Mouse (Mus musculus) liver, embryonic 11.5 days (tissue): ENCODE measurements around the gene Srsf7. TPM values are rescaled to one million over a fixed set of nuclear protein-coding genes. Genes with fewer than 3 reads are reported as not detected.
A peak's percentile ranks its signal among the peaks of the same experiment; 100 is the strongest.

ENCODE experiments used
- ATAC-seq: fragments of 200-750 bp; cut with Nextera tagmentation; replicated peaks from 2 replicates; pipeline ENCODE4 v1.8.0; 2017; ENCODE audit warnings: moderate number of reproducible peaks, mild to moderate bottlenecking, moderate TSS enrichment, moderate library complexity; ENCODE audit not compliant: low FRiP score
- DNase-seq: peaks from one replicate; pipeline ENCODE4 v3.0.0-alpha.2; 2017; ENCODE audit warnings: low spot score
- H3K27ac ChIP-seq: fragments of 300-500 bp; sonication (generic); 2 replicates; pipeline ENCODE4 v1.5.1; 2014; ENCODE audit warnings: mild to moderate bottlenecking, low read depth, low read length, control low read depth
- H3K27me3 ChIP-seq: fragments of 300-500 bp; sonication (generic); replicated peaks from 2 replicates; pipeline ENCODE4 v1.6.1; 2014; ENCODE audit warnings: low read length, mixed read lengths; ENCODE audit not compliant: control insufficient read depth, insufficient read depth
- H3K36me3 ChIP-seq: fragments of 300-500 bp; sonication (generic); 2 replicates; pipeline ENCODE4 v1.6.1; 2014; ENCODE audit warnings: mild to moderate bottlenecking, low read length, moderate library complexity, mixed read lengths; ENCODE audit not compliant: control insufficient read depth, insufficient read depth
- H3K4me1 ChIP-seq: fragments of 300-500 bp; sonication (generic); replicated peaks from 2 replicates; pipeline ENCODE4 v1.6.1; 2014; ENCODE audit warnings: low read length, mixed read lengths; ENCODE audit not compliant: control insufficient read depth, insufficient read depth
- H3K4me2 ChIP-seq: fragments of 300-500 bp; sonication (generic); 2 replicates; pipeline ENCODE4 v1.6.1; 2014; ENCODE audit warnings: mild to moderate bottlenecking, control low read depth, moderate library complexity
- H3K4me3 ChIP-seq: fragments of 300-500 bp; sonication (generic); 2 replicates; pipeline ENCODE4 v1.5.1; 2014; ENCODE audit warnings: low read depth, low read length, control low read depth
- H3K9ac ChIP-seq: fragments of 300-500 bp; sonication (generic); 2 replicates; pipeline ENCODE4 v1.6.1; 2014; ENCODE audit warnings: low read depth, low read length, control low read depth
- H3K9me3 ChIP-seq: fragments of 300-500 bp; sonication (generic); 2 replicates; pipeline ENCODE4 v1.6.1; 2016; ENCODE audit warnings: low read length, inconsistent platforms, mixed read lengths; ENCODE audit not compliant: control insufficient read depth
- WGBS: fragments of 180-500 bp; shearing (Covaris S2); extraction: QIAGEN DNeasy Blood & Tissue Kit; methylation state at CpG from one replicate; pipeline ENCODE4 v1.1.7; 2014; 5-methylcytosine and 5-hydroxymethylcytosine counted together
- polyA plus RNA-seq: library from polyadenylated mRNA; unstranded; fragments of >200 nt; fragmentation: Nextera tagmentation; extraction: Ambion mirVana; gene quantifications from 2 replicates; pipeline ENCODE4 v1.2.1, GENCODE M21; 2014

The Srsf7 gene
- polyA plus RNA-seq, 1 experiment from 2014 or later, result 649 TPM

DNA sequence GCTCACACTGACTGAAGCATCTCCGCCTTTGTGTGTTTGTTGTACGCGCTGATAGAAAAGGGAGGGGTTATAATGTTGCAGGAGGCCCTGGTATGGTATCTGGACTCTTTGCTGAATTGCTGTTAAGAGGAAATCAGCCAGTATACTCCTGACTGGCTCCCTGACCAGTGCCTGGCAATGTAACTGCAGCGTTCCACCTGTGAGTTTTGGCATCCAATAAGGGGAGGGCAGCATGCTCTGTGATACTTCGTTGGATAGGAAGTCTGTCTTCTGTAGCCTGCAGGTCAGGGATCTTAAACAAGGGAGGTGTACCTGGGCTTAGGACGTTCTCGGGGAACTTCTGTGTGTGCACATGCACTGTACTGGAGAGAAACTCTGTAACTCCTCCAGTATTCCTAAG, 36.2 kb downstream of the Srsf7 start:
- H3K9me3 ChIP-seq, result no peaks in the 10 kb centered on the region
- ATAC-seq (no peak), DNase-seq (no peak)
- WGBS, result 86% methylated on average over 7 of the region's 7 CpGs
- H3K27me3 ChIP-seq, result no peaks in the 10 kb centered on the region
- H3K4me2 ChIP-seq, result no peak overlapping the region
- H3K27ac ChIP-seq, result no peak overlapping the region
- no peak overlapping the region for H3K9ac ChIP-seq
- no peaks in the 10 kb centered on the region for H3K36me3 ChIP-seq
- H3K4me1 ChIP-seq, result no peaks in the 10 kb centered on the region; the same call in 1 of the 2 replicates
- H3K4me3 ChIP-seq, result no peak overlapping the region

DNA sequence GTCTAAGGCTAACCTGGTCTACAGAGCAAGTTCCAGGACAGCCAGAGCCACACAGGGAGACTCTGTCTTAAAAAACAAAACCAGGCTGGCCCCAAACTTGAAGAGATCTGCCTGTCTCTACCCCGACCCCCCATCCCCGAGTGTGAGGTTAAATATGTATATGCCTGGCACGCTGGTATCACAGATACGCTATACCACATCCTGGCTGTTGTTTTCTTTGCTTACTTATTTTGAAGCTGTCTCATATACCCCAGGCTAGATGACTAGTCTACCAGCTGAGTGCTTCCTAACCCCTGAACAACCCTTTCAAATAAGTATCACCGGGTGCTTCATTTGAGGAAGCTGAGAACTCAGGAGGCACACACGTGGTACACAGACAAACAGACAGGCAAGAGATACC, 37.3 kb downstream of the Srsf7 start:
- no peak overlapping the region for H3K4me3 ChIP-seq
- no peaks in the 10 kb centered on the region for H3K36me3 ChIP-seq
- H3K9me3 ChIP-seq, result no peaks in the 10 kb centered on the region
- no peaks in the 10 kb centered on the region for H3K27me3 ChIP-seq
- no peak overlapping the region for H3K4me2 ChIP-seq
- DNase-seq, result no peak
- no peak overlapping the region for H3K9ac ChIP-seq
- H3K4me1 ChIP-seq, result no peaks in the 10 kb centered on the region; the same call in 1 of the 2 replicates
- WGBS, result 85% methylated on average over 6 of the region's 6 CpGs
- H3K27ac ChIP-seq, result no peak overlapping the region
- no peak for ATAC-seq

DNA sequence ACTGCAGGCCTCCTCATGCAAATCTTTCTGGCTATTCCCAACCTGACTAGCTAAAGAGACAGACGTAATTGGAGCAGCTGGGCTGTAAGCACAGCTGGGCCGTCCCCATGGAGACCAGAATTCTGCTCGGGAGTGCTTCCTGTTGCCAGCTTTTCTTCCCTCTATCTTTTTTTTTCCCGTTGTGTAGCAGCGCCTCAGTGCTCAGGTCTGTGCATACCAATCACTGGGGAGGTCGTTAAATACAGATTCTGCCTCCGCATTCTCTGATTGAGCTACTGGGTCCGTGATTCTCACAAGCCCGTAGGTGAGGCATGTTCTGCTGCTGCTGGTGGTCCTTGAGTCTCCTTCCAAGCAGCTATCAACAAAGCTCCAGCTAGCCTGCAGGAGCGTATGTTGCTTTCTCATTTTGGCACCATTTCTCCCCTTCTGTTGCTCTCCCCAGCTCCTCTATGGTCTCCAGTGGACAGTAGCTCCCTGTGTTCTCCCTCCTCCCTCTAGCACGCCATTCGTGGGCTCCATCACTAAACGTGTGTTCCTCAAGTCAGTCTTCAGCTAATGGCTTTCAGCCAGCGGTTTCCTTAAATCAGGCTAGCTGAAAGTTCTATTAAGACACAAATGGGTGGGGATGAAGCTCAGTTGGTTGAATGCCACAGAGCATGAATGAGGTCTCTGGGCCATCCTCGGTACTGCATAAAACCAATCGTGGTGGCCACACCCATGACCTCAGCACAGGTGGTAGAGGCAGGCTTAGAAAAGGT, 38.5 kb downstream of the Srsf7 start:
- 34% methylated on average over 16 of the region's 16 CpGs for WGBS
- H3K4me3 ChIP-seq, result no peak overlapping the region
- H3K9ac ChIP-seq, result no peak overlapping the region
- ATAC-seq (no peak), DNase-seq (no peak)
- H3K9me3 ChIP-seq, result no peaks in the 10 kb centered on the region
- peak overlapping the region; percentile 28 for H3K4me2 ChIP-seq
- no peaks in the 10 kb centered on the region for H3K36me3 ChIP-seq
- no peak overlapping the region for H3K27ac ChIP-seq
- H3K4me1 ChIP-seq, result no peaks in the 10 kb centered on the region; the same call in 1 of the 2 replicates
- H3K27me3 ChIP-seq, result no peaks in the 10 kb centered on the region

DNA sequence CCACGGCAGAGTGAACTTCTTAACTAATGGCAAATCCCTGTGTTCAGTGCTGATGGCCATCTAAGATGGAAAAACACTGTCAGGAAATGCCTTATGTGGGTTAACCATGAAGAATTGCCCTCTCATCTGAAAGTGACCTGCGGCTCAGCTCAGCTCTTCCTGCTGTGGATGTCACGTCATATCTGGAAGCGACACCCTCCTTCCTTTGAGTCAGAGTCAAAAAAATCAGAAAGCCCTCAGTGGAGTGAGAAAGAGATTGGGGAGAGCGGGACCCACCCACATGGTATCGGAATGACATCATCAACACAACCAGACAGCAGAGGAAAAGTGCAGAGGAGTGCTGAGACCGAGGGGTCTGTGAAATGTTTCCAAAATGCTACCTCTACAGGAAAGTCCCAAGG, 39.3 kb downstream of the Srsf7 start:
- WGBS, result 39% methylated on average over 7 of the region's 7 CpGs
- no peak for DNase-seq
- H3K36me3 ChIP-seq, result no peaks in the 10 kb centered on the region
- H3K9me3 ChIP-seq, result no peaks in the 10 kb centered on the region
- no peaks in the 10 kb centered on the region for H3K27me3 ChIP-seq
- no peak overlapping the region for H3K27ac ChIP-seq
- H3K4me1 ChIP-seq, result no peaks in the 10 kb centered on the region; the same call in 1 of the 2 replicates
- ATAC-seq, result no peak
- H3K4me2 ChIP-seq, result no peak overlapping the region
- H3K9ac ChIP-seq, result no peak overlapping the region
- no peak overlapping the region for H3K4me3 ChIP-seq

DNA sequence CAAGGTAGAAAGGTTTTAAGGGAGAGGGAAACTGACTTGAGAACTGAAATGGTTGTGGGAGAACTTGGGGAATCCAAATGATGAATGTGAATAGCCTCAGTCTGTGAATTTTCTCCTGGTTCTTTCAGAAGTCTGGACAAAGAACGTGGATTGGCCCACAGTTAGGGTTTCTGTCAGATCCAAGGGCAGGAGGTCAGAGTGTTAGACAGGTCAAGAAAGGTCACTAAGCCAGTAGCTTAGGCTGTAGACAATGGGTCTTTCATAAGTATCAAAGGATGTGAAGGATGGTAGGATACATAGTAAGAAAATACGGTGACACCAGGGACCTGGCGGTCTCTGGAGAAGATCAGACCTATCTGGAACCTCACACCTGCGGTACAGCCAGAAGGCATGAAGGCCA, 39.7 kb downstream of the Srsf7 start:
- ATAC-seq (no peak), DNase-seq (no peak)
- 76% methylated on average over 4 of the region's 4 CpGs for WGBS
- Histone ChIP-seq H3K4me1 (no peaks in the 10 kb centered on the region; the same call in 1 of the 2 replicates), H3K4me2 (no peak overlapping the region), H3K9ac (no peak overlapping the region), H3K9me3 (no peaks in the 10 kb centered on the region), H3K4me3 (no peak overlapping the region), H3K27me3 (no peaks in the 10 kb centered on the region), H3K27ac (no peak overlapping the region), H3K36me3 (no peaks in the 10 kb centered on the region)

DNA sequence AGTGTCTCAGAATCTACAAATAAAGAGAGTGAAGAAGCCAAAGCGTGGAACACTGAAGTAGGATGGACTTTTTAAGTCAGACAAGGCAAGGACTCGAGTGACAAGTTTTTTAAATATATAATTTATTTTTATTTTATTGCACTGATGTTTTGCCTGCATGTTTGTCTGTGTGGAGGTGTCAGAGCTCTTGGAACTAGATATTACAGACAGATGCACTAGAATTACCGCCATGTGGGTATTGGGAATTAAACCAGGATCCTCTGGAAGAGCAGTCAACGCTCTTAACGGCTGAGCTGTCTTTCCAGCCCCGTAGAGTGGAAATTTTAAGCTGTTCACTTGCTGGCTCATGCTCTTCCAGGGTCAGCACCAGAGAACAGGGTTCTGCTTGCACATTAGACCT, 40.8 kb downstream of the Srsf7 start:
- Histone ChIP-seq H3K9ac (no peak overlapping the region), H3K4me3 (no peak overlapping the region), H3K27me3 (no peaks in the 10 kb centered on the region), H3K4me2 (no peak overlapping the region), H3K36me3 (no peaks in the 10 kb centered on the region), H3K4me1 (no peaks in the 10 kb centered on the region; the same call in 1 of the 2 replicates), H3K9me3 (no peaks in the 10 kb centered on the region), H3K27ac (no peak overlapping the region)
- DNase-seq (no peak), ATAC-seq (no peak)
- WGBS, result 83% methylated on average over 6 of the region's 6 CpGs

DNA sequence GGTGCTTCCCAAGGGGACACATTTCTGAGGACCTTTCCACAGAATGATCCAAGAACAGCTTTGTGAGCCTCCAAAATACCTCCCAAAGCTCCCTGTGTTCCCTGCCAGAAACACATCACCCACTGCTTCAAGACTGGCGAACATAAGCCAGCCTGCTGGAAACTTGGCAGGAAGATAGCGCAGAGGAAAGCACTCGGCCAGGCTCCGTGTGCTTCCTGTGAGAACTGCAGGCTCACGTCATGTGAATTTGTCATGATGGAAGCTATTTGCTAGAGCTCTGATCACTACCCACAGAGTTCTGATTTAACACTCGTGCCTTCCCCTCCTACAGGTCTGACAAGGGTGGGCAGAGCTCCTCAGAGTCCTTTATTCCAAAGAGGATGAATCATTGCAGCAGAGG, 41.4 kb downstream of the Srsf7 start:
- Histone ChIP-seq H3K36me3 (no peaks in the 10 kb centered on the region), H3K27ac (no peak overlapping the region), H3K4me1 (no peaks in the 10 kb centered on the region; the same call in 1 of the 2 replicates), H3K9me3 (no peaks in the 10 kb centered on the region), H3K9ac (no peak overlapping the region), H3K4me3 (no peak overlapping the region), H3K27me3 (no peaks in the 10 kb centered on the region), H3K4me2 (no peak overlapping the region)
- ATAC-seq (no peak), DNase-seq (no peak)
- 68% methylated on average over 6 of the region's 6 CpGs for WGBS

DNA sequence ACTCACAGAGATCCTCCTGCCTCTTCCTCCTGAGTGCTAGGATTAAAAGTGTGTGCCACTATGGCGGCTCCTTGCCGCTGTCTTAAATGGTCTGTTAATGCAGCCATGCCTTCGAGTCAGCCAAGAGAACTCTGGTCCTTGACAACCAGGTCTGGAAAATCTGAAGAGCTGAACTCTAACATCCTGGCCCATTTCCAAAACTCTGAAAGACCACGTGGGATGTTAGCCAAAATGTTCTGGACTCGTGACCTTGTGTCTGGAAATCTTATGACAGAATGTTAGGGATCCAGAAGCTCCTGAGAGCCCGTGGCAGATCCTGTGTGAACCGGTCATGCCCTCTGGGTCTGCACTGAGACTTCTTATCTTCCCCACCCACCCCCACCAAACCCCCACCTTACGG, 43.1 kb downstream of the Srsf7 start:
- Histone ChIP-seq H3K4me2 (no peak overlapping the region), H3K27me3 (no peaks in the 10 kb centered on the region), H3K4me3 (no peak overlapping the region), H3K36me3 (no peaks in the 10 kb centered on the region), H3K27ac (no peak overlapping the region), H3K9ac (no peak overlapping the region), H3K9me3 (no peaks in the 10 kb centered on the region), H3K4me1 (no peaks in the 10 kb centered on the region; the same call in 1 of the 2 replicates)
- DNase-seq (no peak), ATAC-seq (no peak)
- 80% methylated on average over 8 of the region's 8 CpGs for WGBS

DNA sequence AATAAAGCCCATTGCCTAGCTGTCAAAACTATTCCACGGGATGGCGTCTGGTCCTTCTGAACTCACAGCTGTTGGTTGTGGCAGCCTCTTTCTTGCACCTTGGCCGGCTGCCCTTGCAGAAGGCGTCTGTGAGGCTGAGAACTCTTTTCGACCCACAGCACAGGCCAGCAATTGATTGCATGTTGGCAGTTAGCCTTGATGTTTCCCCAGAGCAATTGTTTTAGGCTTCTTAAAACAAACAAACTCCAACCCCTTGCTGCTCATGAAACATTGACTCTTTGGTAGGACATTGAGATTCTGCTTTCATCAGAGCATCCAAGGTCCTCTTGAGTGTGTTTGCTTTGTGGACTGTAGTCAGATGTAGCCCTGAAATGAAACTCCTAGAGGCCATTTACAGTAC, 46.7 kb downstream of the Srsf7 start:
- Histone ChIP-seq H3K4me3 (no peak overlapping the region), H3K27me3 (no peaks in the 10 kb centered on the region), H3K4me2 (no peak overlapping the region), H3K27ac (no peak overlapping the region), H3K36me3 (no peaks in the 10 kb centered on the region), H3K4me1 (no peaks in the 10 kb centered on the region), H3K9me3 (no peaks in the 10 kb centered on the region), H3K9ac (no peak overlapping the region)
- WGBS, result 79% methylated on average over 5 of the region's 5 CpGs
- DNase-seq (no peak), ATAC-seq (no peak)
